Mouse (Mus musculus) urinary bladder, postnatal 10 days (tissue): ENCODE measurements around the gene Cacnb2.

Experiments used
- DNase-seq: peaks from one replicate; pipeline ENCODE4 v3.0.0; 2022; ENCODE audit warnings: low spot score

Cacnb2 gene

GRCm38 (mm10) chr2:14873116-14873515 is 270.2 kb downstream of the Cacnb2 start:
- no peak for DNase-seq

GRCm38 (mm10) chr2:14873701-14874181 is 270.9 kb downstream of the Cacnb2 start:
- DNase-seq = no peak

GRCm38 (mm10) chr2:14874281-14875037 is 271.6 kb downstream of the Cacnb2 start:
- no peak for DNase-seq

GRCm38 (mm10) chr2:14875121-14875520 is 272.2 kb downstream of the Cacnb2 start:
- DNase-seq = no peak

GRCm38 (mm10) chr2:14875616-14876015 is 272.7 kb downstream of the Cacnb2 start:
- no peak for DNase-seq

DNA sequence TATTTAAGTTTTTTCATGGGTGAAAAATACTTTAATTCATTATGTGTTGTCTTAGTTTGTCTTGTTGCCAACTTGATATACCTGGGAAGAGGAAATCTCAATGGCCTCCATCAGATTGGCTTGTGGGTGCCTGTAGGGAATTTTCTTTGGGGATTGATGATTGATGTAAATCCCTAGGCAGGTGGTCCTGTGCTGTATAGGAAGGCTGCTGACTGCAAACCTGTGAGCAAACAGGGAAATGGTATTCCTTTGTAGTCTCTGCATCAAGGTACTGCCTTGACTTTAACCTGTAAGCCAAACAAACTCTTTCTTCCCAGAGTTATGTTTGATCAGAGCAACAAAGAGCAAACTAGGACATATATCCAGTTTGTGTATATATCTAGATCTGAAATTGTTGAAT is 276.1 kb downstream of the Cacnb2 start:
- DNase-seq = no peak

DNA sequence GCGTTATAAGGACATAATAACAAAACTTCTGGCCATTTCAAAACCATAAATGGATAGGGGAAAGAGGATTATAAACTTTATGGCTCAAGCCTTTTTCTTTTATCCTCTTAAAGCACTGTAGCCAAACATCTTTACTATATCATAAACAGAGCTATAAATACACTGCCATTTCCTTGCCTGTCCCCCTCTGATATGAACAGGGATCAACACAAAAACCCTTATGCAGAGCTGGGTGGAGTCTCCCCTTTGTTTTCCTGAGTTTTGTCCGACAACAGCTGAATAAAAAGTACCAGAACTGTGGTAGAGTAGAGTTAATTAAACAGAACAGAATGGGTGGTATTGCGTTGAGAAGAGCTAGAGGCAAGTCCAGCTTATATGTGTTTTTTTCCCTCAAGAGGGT is 280.6 kb downstream of the Cacnb2 start:
- DNase-seq = no peak

GRCm38 (mm10) chr2:14888406-14889195 is 285.7 kb downstream of the Cacnb2 start:
- DNase-seq = no peak

DNA sequence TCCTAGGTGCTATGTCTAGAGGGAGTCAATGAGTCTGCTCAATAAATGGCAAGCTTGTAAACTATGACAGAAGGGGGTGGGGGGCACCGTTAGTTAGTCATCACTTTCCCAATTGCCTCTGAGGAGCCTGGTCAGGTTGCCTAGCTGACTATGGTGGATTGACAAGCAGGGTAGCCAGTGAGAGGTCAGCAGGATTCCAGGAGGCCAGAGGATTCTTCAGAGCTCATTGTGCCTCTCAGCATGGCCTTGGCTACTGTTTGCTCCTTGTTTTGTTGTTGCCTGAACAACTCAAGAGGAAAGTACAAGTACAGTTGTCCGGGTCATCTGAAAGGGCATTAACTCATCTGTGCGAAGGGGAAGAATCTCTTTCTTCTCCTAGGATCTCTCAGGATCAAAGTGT is 300.9 kb downstream of the Cacnb2 start:
- DNase-seq = no peak

- DNase-seq = no peak
These were observed 302.0 kb downstream of the Cacnb2 start for GRCm38 (mm10) chr2:14904865-14905264.

DNA sequence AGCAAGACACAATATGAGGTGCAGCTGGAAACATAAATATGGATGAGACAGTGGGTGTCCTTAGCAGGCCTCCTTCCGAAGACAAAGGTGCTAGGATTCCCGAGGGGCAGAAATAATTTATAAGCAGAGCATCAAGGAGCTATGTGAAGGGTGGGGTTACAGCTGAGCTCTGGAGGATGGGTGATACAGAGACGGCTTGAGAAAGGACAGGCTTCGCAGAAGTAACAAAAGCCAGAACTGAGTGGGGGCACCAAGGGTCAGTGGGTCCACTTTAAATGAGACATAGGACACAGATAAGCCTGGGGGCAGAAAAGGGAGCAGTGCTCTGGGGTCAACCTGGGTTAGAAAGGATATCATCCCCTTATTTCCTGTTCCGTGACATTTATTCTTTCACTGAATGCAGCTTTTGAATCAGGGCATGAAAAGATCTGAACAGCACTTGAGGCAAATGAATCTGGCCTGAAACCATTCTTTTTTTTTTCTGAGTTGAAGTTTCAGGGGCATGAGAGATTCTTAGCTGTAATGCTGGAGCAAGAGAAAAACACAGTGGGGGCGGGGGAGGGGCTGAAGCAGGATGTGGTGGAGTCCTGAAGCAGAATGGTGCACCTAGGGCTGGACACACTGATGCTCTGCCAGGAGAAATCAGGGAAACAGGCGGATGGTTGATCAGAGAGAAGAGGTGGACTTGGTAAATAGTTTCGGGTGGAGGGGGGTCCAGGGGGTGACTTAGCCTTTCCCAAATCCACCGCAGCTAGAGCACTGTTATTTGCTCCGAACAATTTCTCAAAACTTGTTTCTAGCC is 304.4 kb downstream of the Cacnb2 start:
- DNase-seq = no peak

- no peak for DNase-seq
These were observed 314.8 kb downstream of the Cacnb2 start for GRCm38 (mm10) chr2:14917585-14918247.

GRCm38 (mm10) chr2:14929866-14930265 is 327.0 kb downstream of the Cacnb2 start:
- no peak for DNase-seq

DNA sequence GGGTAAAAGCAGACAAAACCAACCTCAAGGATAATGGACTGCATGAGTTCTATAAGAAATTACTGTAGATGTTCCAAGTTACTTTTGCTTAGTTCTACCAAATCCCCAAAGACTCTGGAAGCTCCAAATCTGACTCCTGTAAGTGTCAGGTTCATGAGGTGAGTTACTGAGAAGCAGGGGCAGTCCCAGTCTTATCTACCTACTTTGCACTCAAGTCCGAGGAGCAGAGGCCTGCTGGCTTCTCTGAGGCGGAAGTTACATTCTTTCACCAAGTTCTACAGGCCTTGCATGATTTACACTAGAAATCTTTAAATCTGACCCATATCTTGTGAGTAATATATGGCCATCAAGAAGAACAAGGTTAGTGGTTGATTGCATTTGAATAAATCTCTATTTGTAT is 329.1 kb downstream of the Cacnb2 start:
- no peak for DNase-seq

GRCm38 (mm10) chr2:14936492-14936891 is 333.6 kb downstream of the Cacnb2 start:
- no peak for DNase-seq

- DNase-seq = no peak
These were observed 339.4 kb downstream of the Cacnb2 start for GRCm38 (mm10) chr2:14942261-14942660.

GRCm38 (mm10) chr2:14943691-14944357 is 340.9 kb downstream of the Cacnb2 start:
- DNase-seq = no peak

- DNase-seq = no peak
These were observed 350.2 kb downstream of the Cacnb2 start for GRCm38 (mm10) chr2:14953090-14953489.

DNA sequence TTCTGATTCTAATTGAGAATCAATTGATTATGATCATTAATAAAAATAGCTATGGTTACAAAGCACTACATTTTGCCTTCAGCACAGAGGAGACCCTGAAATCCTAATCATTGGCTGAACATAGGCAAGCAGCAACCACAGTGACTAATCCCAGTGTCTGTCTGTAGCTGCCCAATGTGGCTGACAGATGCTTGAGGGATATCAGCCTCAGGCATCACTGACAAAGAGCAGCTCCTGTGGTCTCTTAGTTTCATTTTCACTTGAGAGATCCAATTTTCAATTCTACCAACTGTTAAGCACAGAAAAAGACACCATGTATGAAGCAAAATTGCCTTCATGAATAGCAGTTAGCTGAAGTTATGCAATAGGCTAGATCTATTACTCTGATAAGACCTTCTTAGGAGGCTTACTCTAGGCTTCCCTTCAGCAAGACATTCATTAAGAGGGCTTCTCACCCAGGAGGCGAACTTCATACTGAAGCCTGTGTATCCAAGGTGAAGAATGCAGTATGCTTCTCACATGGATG is 358.1 kb downstream of the Cacnb2 start:
- no peak for DNase-seq

DNA sequence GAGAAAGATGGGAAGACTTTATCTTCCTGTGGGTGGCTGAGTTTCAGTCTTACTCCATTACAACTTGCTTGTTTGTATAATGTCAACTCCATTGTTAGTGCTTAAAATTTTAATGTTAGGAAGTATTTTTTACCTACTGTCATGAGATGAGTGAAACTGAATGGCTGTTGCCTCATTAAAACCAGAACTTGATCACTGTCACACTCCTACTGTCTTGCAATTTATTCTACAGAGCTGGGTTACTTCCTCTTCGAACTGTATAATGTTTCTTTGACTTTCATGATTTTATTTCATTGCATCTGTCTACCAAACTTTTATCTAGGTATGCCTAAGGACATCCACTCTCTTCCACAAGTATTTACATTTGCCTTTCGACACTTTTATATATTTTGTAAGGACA is 358.6 kb downstream of the Cacnb2 start:
- DNase-seq = no peak

DNA sequence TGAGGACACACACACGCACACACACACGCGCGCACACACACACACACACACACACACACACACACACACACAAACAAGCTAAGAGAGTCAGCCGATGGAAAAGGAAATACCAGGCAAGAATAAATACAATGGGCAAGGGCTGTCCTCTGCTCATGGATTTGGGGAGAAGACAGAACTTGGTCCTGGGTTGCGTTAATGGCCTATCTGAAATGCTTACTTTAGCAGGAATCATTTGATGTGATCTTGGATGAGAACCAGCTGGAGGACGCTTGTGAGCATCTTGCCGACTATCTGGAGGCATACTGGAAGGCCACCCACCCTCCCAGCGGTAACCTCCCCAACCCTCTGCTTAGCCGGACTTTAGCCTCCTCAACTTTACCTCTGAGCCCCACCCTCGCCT is 381.1 kb downstream of the Cacnb2 start:
- no peak for DNase-seq
